Mouse (Mus musculus) stomach, embryonic 15.5 days (tissue): ENCODE measurements at regions not wholly inside any gene's neighbourhood (a gene's known extent, or its start where the extent isn't known, plus 50 kb on each side); places are given as distances from the start of the nearest gene placed in this dataset.

Experiments used
- ATAC-seq: fragments of 200-750 bp; cut with Nextera tagmentation; 2 replicates; pipeline ENCODE4 v1.8.0; 2017; ENCODE audit warnings: low read depth, moderate number of reproducible peaks, moderate TSS enrichment; ENCODE audit not compliant: insufficient read depth, low FRiP score
- H3K27ac ChIP-seq: fragments of 300-500 bp; sonication (generic); 2 replicates; pipeline ENCODE4 v1.5.1; 2015; ENCODE audit warnings: mild to moderate bottlenecking, inconsistent platforms
- H3K27me3 ChIP-seq: fragments of 300-500 bp; sonication (generic); replicated peaks from 2 replicates; pipeline ENCODE4 v1.6.1; 2015; ENCODE audit warnings: inconsistent platforms
- H3K36me3 ChIP-seq: fragments of 300-500 bp; sonication (generic); 2 replicates; pipeline ENCODE4 v1.6.1; 2015; ENCODE audit warnings: inconsistent platforms
- H3K4me1 ChIP-seq: fragments of 300-500 bp; sonication (generic); 2 replicates; pipeline ENCODE4 v1.6.1; 2015; ENCODE audit warnings: inconsistent platforms
- H3K4me2 ChIP-seq: fragments of 300-500 bp; sonication (generic); 2 replicates; pipeline ENCODE4 v1.6.1; 2015; ENCODE audit warnings: mild to moderate bottlenecking, inconsistent platforms
- H3K4me3 ChIP-seq: fragments of 300-500 bp; sonication (generic); replicated peaks from 2 replicates; pipeline ENCODE4 v1.5.1; 2015; ENCODE audit warnings: inconsistent platforms
- H3K9ac ChIP-seq: fragments of 300-500 bp; sonication (generic); 2 replicates; pipeline ENCODE4 v1.6.1; 2015; ENCODE audit warnings: inconsistent platforms
- H3K9me3 ChIP-seq: fragments of 300-500 bp; sonication (generic); 2 replicates; pipeline ENCODE4 v1.6.1; 2016; ENCODE audit warnings: inconsistent platforms
- WGBS: fragments of 180-500 bp; shearing (Covaris S2); methylation state at CpG from one replicate; pipeline ENCODE4 v1.1.7; 2015; 5-methylcytosine and 5-hydroxymethylcytosine counted together

DNA sequence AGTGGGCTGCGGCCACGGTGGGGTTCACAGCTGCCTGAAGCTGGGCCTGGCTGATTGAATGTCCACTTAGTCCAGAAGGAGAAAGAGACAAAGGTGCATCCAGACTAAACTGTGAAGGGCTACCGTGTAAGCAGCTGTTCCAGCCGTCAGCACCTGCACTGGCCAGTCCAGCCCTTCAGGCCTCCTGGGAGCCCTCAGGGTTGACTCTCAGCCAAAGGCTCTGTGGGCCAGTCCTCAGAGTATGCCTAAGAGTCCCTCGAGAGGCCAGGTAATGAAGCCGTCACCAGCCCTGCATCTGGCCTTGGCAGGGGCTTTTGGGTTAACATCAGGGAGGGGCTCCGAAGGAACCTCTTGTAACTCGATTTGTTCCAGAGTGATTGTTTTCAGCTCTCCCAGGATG is 187.4 kb downstream of the Gpd2 start:
- H3K9me3 ChIP-seq: no peaks in the 10 kb centered on the region
- H3K9ac ChIP-seq: no peak overlapping the region
- no peaks in the 10 kb centered on the region for H3K27me3 ChIP-seq
- no peak overlapping the region for H3K27ac ChIP-seq
- H3K4me1 ChIP-seq: no peaks in the 10 kb centered on the region
- no peaks in the 10 kb centered on the region for H3K36me3 ChIP-seq
- no peak overlapping the region for H3K4me2 ChIP-seq
- H3K4me3 ChIP-seq: no peak overlapping the region
- 86% methylated on average over 8 of the region's 8 CpGs for WGBS
- no peak for ATAC-seq

- Histone ChIP-seq H3K4me1 (no peaks in the 10 kb centered on the region), H3K27ac (no peak overlapping the region), H3K9ac (no peak overlapping the region), H3K27me3 (no peaks in the 10 kb centered on the region), H3K4me2 (no peak overlapping the region), H3K36me3 (no peaks in the 10 kb centered on the region), H3K4me3 (no peak overlapping the region), H3K9me3 (no peaks in the 10 kb centered on the region)
- WGBS: 89% methylated on average over 5 of the region's 5 CpGs
- no peak for ATAC-seq
These were observed 188.0 kb downstream of the Gpd2 start for GRCm38 (mm10) chr2:57425439-57425838.

- 89% methylated on average over 6 of the region's 6 CpGs for WGBS
- Histone ChIP-seq H3K27me3 (no peaks in the 10 kb centered on the region), H3K9me3 (no peaks in the 10 kb centered on the region), H3K4me3 (no peak overlapping the region), H3K36me3 (no peaks in the 10 kb centered on the region), H3K4me2 (no peak overlapping the region), H3K27ac (no peak overlapping the region), H3K4me1 (no peaks in the 10 kb centered on the region), H3K9ac (no peak overlapping the region)
- no peak for ATAC-seq
These were observed 213.7 kb downstream of the Gpd2 start for GRCm38 (mm10) chr2:57450996-57451770.

GRCm38 (mm10) chr2:57453896-57454679 is 216.7 kb downstream of the Gpd2 start:
- no peak overlapping the region for H3K4me3 ChIP-seq
- no peak overlapping the region for H3K9ac ChIP-seq
- H3K27ac ChIP-seq: no peak overlapping the region
- H3K4me1 ChIP-seq: no peaks in the 10 kb centered on the region
- peak; percentile 60; the same call in 1 of the 2 replicates for ATAC-seq
- no peaks in the 10 kb centered on the region for H3K27me3 ChIP-seq
- H3K9me3 ChIP-seq: no peaks in the 10 kb centered on the region
- WGBS: 70% methylated on average over 5 of the region's 5 CpGs
- H3K4me2 ChIP-seq: no peak overlapping the region
- no peaks in the 10 kb centered on the region for H3K36me3 ChIP-seq

GRCm38 (mm10) chr2:57459901-57460300 is 222.5 kb downstream of the Gpd2 start:
- Histone ChIP-seq H3K27me3 (no peaks in the 10 kb centered on the region), H3K9ac (no peak overlapping the region), H3K27ac (no peak overlapping the region), H3K9me3 (no peaks in the 10 kb centered on the region), H3K4me3 (no peak overlapping the region), H3K36me3 (no peaks in the 10 kb centered on the region), H3K4me1 (no peaks in the 10 kb centered on the region), H3K4me2 (no peak overlapping the region)
- WGBS: 84% methylated on average over 2 of the region's 2 CpGs
- no peak for ATAC-seq

- 72% methylated on average over 3 of the region's 3 CpGs for WGBS
These were observed 236.4 kb downstream of the Gpd2 start for GRCm38 (mm10) chr2:57473873-57474272.

DNA sequence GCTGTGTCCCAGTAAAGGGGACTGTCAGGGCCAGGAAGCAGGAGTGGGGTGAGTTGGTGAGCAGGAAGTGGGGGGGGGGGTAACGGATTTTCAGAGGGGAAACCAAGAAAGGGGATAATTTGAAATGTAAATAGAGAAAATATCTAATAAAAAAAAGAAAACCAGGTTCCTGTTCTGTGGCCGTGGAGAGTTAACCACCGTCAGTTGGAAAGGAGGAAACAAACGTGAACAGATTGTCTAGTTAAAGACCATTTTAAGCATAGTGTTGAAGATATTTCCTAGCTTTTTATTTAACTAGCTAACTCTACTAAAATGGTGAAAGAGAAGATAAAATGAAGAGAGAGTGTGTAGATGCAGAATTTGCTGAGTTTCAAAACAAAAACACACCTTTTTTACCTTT is 254.7 kb downstream of the Gpd2 start:
- no peaks in the 10 kb centered on the region for H3K4me1 ChIP-seq
- ATAC-seq: no peak
- no peak overlapping the region for H3K4me2 ChIP-seq
- no peak overlapping the region for H3K27ac ChIP-seq
- no peaks in the 10 kb centered on the region for H3K9me3 ChIP-seq
- H3K27me3 ChIP-seq: no peaks in the 10 kb centered on the region
- WGBS: 66% methylated on average over 4 of the region's 4 CpGs
- H3K4me3 ChIP-seq: no peak overlapping the region
- H3K9ac ChIP-seq: no peak overlapping the region
- no peaks in the 10 kb centered on the region for H3K36me3 ChIP-seq

More at GRCm38 (mm10) chr2:57473873-57474272, 236.4 kb downstream of the Gpd2 start:
- Histone ChIP-seq H3K9me3 (no peaks in the 10 kb centered on the region), H3K4me3 (no peak overlapping the region), H3K27ac (no peak overlapping the region), H3K27me3 (no peaks in the 10 kb centered on the region), H3K9ac (no peak overlapping the region), H3K4me2 (no peak overlapping the region), H3K4me1 (no peaks in the 10 kb centered on the region), H3K36me3 (no peaks in the 10 kb centered on the region)
- no peak for ATAC-seq

DNA sequence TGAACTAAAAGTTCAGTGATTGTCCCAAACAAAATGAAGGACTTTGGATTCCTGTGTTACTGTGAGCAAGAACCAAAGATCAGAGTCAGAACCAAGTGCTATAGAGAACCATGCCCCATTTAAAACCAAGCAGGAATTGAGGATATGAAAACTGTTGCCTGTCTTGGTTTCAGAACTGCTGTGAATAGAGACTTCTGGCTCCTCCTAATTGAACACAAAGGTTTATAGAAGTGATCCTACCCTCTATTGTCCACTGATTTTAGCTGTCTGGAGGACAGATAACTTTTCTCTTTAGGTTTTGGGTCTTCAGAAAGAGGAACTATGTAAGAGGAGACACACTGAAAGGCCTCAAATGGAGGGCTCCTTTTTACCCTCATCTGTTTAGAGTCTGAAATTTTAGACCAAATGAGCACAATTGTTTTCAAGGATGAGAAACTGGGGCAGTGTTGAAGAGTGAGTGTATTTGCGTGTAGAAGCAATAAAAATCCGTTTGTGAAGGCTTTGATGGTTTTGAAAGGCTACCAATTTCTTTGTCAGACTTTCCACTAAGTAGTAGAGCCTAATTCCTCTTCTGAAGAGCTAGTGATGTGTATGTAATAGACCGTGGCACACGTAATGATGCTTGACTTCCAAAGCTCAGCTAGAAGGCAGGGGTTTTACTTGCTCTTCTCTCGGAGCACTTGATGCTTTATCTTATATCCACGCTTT is 255.6 kb downstream of the Gpd2 start:
- ATAC-seq: no peak
- 76% methylated on average over 6 of the region's 6 CpGs for WGBS
- H3K4me2 ChIP-seq: no peak overlapping the region
- no peak overlapping the region for H3K27ac ChIP-seq
- no peaks in the 10 kb centered on the region for H3K27me3 ChIP-seq
- H3K9ac ChIP-seq: no peak overlapping the region
- no peak overlapping the region for H3K4me3 ChIP-seq
- H3K4me1 ChIP-seq: no peaks in the 10 kb centered on the region
- H3K9me3 ChIP-seq: no peaks in the 10 kb centered on the region
- no peaks in the 10 kb centered on the region for H3K36me3 ChIP-seq

DNA sequence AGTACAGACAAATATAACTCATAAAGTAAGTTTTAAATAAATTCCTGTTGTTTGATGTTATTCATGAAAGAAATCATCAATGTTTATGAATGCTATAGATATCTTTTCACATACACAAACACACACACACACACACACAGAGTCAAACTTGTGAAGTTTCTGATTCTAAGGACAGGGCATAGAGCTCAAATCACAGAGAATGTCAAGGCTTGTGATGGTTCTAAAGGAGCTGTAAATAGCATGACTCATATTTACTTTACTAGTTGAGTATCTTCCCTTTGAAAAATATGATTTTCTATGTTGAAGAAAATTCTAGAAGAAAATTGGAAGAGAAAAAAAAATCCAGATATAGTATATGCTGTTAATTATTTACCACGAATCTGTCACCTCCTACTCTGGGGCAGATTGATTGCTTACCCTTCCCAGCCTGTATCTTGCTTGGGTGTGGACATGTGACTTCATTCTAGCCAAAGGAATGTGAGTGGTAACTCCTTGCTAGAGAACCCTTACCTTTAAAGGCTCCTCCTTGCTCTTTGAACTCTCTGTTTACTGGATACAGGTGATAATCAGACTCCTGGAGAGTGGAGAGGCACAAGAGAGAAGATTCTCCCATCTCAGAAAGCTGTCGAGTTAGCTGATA is 259.0 kb downstream of the Gpd2 start:
- WGBS: 57% methylated on average over 2 of the region's 2 CpGs
- H3K27me3 ChIP-seq: no peaks in the 10 kb centered on the region
- H3K4me2 ChIP-seq: no peak overlapping the region
- H3K9me3 ChIP-seq: no peaks in the 10 kb centered on the region
- ATAC-seq: peak; percentile 68; the same call in 1 of the 2 replicates
- H3K4me3 ChIP-seq: no peak overlapping the region
- no peak overlapping the region for H3K9ac ChIP-seq
- H3K4me1 ChIP-seq: no peaks in the 10 kb centered on the region
- no peak overlapping the region for H3K27ac ChIP-seq
- no peaks in the 10 kb centered on the region for H3K36me3 ChIP-seq

- Histone ChIP-seq H3K4me3 (no peak overlapping the region), H3K27me3 (no peaks in the 10 kb centered on the region), H3K9ac (no peak overlapping the region), H3K9me3 (no peaks in the 10 kb centered on the region), H3K36me3 (no peaks in the 10 kb centered on the region), H3K4me1 (no peaks in the 10 kb centered on the region), H3K27ac (no peak overlapping the region), H3K4me2 (no peak overlapping the region)
- no peak for ATAC-seq
- WGBS: 62% methylated on average over 1 of the region's 1 CpGs
These were observed 260.5 kb downstream of the Gpd2 start for GRCm38 (mm10) chr2:57497933-57498332.

DNA sequence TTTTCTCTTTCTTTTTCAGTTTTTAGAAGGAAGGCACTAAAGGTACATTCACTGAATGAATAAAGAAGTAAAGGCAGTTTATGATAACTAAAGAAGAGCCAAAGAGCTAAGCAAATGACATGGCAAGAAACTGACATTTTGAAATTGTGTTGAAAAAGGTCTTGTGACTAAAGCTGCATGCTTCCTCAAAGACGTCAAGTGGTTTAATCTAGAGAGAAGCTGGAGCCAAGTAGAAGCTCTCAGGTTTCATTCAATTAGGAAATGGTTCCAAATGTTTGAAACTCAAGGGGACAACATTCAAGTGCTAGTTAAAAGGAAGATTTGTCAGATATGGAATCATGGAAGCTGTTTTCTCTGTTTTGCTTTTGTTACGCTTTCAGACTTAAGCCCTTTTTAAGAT is 267.2 kb downstream of the Gpd2 start:
- no peak overlapping the region for H3K4me2 ChIP-seq
- no peak overlapping the region for H3K4me3 ChIP-seq
- no peaks in the 10 kb centered on the region for H3K36me3 ChIP-seq
- no peaks in the 10 kb centered on the region for H3K9me3 ChIP-seq
- no peak overlapping the region for H3K9ac ChIP-seq
- H3K27me3 ChIP-seq: no peaks in the 10 kb centered on the region
- H3K4me1 ChIP-seq: no peaks in the 10 kb centered on the region
- WGBS: 56% methylated on average over 2 of the region's 2 CpGs
- H3K27ac ChIP-seq: no peak overlapping the region
- ATAC-seq: no peak
